Mouse (Mus musculus) midbrain, embryonic 15.5 days (tissue): ENCODE data around the gene Sgms2. TPM values are rescaled to one million over a fixed set of nuclear protein-coding genes. Genes with fewer than 3 reads are reported as not detected.
A peak's percentile ranks its signal among the peaks of the same experiment; 100 is the strongest.

Experiments
- ATAC-seq: fragments of 200-750 bp; cut with Nextera tagmentation; replicated peaks from 2 replicates; pipeline ENCODE4 v1.8.0; 2017; ENCODE audit warnings: moderate TSS enrichment
- H3K27ac ChIP-seq: fragments of 300-500 bp; sonication (generic); 2 replicates; pipeline ENCODE4 v1.5.1; 2015; ENCODE audit warnings: mild to moderate bottlenecking, inconsistent platforms
- H3K27me3 ChIP-seq: fragments of 300-500 bp; sonication (generic); replicated peaks from 2 replicates; pipeline ENCODE4 v1.6.1; 2015; ENCODE audit warnings: inconsistent platforms
- H3K36me3 ChIP-seq: fragments of 300-500 bp; sonication (generic); replicated peaks from 2 replicates; pipeline ENCODE4 v1.6.1; 2015; ENCODE audit warnings: inconsistent platforms
- H3K4me1 ChIP-seq: fragments of 300-500 bp; sonication (generic); 2 replicates; pipeline ENCODE4 v1.6.1; 2015; ENCODE audit warnings: inconsistent platforms
- H3K4me2 ChIP-seq: fragments of 300-500 bp; sonication (generic); 2 replicates; pipeline ENCODE4 v1.6.1; 2015; ENCODE audit warnings: inconsistent platforms, mild to moderate bottlenecking, moderate library complexity
- H3K4me3 ChIP-seq: fragments of 300-500 bp; sonication (generic); 2 replicates; pipeline ENCODE4 v1.5.1; 2015; ENCODE audit warnings: mild to moderate bottlenecking, inconsistent platforms
- H3K9ac ChIP-seq: fragments of 300-500 bp; sonication (generic); 2 replicates; pipeline ENCODE4 v1.6.1; 2015; ENCODE audit warnings: mild to moderate bottlenecking, inconsistent platforms
- H3K9me3 ChIP-seq: fragments of 300-500 bp; sonication (generic); 2 replicates; pipeline ENCODE4 v1.6.1; 2016; ENCODE audit warnings: inconsistent platforms
- WGBS: fragments of 180-500 bp; shearing (Covaris S2); methylation state at CpG from one replicate; pipeline ENCODE4 v1.1.7; 2015; ENCODE audit warnings: mixed read lengths; 5-methylcytosine and 5-hydroxymethylcytosine counted together
- polyA plus RNA-seq: library from polyadenylated mRNA; unstranded; fragments of >200 nt; fragmentation: Nextera tagmentation; extraction: Ambion mirVana; gene quantifications from 2 replicates; pipeline ENCODE4 v1.2.1, GENCODE M21; 2015

Gene Sgms2
- polyA plus RNA-seq, 1 experiment from 2014 or later: 1.4 TPM

DNA sequence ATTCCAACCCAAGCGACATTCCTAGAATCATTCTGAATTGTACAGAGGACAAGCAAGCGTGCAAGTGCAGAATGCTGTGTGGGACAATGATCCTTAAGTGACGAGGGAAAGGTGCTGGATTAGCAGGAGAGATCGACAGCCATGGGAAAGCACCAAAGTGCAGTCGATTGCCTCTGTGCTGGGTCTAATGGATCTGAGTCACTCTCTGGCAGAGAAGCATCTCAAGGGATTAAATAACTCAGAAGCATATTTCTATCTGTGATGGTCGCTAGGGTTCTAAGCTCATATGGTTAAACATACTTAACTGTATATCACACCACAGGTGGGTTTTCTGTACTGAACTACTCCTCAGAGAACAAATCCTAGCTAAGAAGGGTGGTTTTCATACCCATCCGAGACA is 118.2 kb downstream of the Sgms2 start:
- H3K4me2 ChIP-seq: no peak overlapping the region
- H3K27me3 ChIP-seq: no peaks in the 10 kb centered on the region
- ATAC-seq: no peak
- H3K27ac ChIP-seq: no peak overlapping the region
- no peaks in the 10 kb centered on the region for H3K36me3 ChIP-seq
- no peak overlapping the region for H3K4me3 ChIP-seq
- no peaks in the 10 kb centered on the region for H3K9me3 ChIP-seq
- 85% methylated on average over 7 of the region's 7 CpGs for WGBS
- H3K4me1 ChIP-seq: no peaks in the 10 kb centered on the region
- H3K9ac ChIP-seq: no peak overlapping the region

DNA sequence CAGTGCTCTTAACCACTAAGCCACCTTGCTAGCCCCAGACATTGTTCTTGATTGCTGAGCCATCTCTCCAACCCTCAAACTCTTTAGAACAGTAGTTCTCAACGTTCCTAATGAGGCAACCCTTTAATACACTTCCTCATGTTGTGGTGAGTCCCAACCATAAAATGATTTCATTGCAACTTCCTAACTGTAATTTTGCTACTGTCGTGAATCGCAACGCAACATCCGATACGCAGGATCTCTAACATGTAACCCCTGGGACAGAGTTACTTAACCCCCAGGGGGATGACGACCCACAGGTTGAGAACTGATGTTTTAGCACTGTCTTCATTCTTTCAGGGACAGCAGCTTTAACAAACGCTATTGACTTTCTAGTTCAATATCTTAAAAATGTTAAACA is 122.5 kb downstream of the Sgms2 start:
- Histone ChIP-seq H3K4me3 (no peak overlapping the region), H3K27me3 (no peaks in the 10 kb centered on the region), H3K4me2 (no peak overlapping the region), H3K36me3 (no peaks in the 10 kb centered on the region), H3K27ac (no peak overlapping the region), H3K4me1 (peaks cover 7% of the 10 kb centered on the region; the same call in 1 of the 2 replicates), H3K9me3 (no peaks in the 10 kb centered on the region), H3K9ac (no peak overlapping the region)
- no peak for ATAC-seq
- 91% methylated on average over 8 of the region's 8 CpGs for WGBS

DNA sequence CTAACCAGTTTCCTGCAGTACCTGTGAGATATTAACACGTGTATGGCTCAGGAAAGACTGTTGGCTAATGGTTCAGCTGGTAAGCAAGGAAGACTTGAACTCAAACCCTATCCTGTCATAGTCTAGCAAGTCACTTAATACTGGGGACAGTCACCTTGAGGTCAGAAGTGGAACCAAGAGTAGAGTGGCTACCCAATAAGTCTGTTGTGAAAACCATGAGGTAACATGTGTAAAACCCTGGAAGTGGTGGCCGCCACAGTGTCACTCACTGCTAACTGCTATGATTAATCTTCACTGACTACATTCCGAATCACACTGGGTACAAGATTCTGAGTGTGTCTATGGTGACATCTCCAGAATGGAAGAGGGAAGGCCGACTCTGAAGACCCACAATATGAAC is 123.8 kb downstream of the Sgms2 start:
- Histone ChIP-seq H3K36me3 (no peaks in the 10 kb centered on the region), H3K9me3 (no peaks in the 10 kb centered on the region), H3K4me3 (no peak overlapping the region), H3K27me3 (no peaks in the 10 kb centered on the region), H3K27ac (no peak overlapping the region), H3K4me2 (no peak overlapping the region), H3K9ac (no peak overlapping the region), H3K4me1 (peaks cover 7% of the 10 kb centered on the region; the same call in 1 of the 2 replicates)
- no peak for ATAC-seq
- 89% methylated on average over 4 of the region's 4 CpGs for WGBS

DNA sequence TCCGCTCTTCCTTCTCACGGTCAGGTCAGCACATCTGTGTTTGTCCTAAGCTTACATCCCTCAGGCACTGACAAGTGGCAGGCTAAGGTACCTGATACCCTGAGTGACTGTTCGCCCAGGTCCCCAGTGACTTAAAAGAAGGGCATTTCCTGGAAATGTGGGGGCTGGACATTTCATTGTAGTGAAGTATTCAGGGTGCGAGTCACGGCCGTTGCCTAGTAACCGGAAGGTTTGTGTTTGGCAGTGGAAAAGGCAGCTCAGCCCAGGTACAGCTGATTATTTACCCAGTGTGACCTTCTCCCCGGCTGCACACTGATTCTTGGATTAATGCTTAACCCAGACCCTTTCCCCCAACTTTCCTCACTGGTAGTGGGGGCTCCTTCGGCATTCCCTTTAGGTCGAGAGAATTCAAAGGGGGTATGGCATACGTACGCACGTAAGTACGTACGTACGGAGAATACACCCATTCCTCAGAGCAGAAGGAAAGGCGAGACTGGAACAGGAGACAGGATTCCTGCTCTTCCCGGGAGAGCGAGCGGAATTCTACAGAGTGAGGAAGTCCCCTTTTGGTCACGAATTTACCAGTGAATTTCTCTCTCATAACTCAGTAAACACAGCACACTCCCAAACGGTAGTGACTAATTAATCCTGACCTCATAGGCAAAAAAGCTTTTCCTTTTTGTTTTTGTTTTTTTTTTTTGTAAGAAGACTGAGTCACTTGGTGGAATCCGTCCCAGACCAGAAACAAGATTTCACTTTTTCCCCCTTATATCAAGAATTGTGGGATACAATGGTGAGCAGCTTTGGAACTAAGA is 126.4 kb downstream of the Sgms2 start:
- Histone ChIP-seq H3K9me3 (no peaks in the 10 kb centered on the region), H3K27me3 (no peaks in the 10 kb centered on the region), H3K36me3 (no peaks in the 10 kb centered on the region), H3K4me1 (peaks cover 7% of the 10 kb centered on the region; the same call in 1 of the 2 replicates), H3K4me2 (no peak overlapping the region), H3K9ac (no peak overlapping the region), H3K4me3 (no peak overlapping the region), H3K27ac (no peak overlapping the region)
- peak; percentile 77 for ATAC-seq
- 74% methylated on average over 23 of the region's 23 CpGs for WGBS

DNA sequence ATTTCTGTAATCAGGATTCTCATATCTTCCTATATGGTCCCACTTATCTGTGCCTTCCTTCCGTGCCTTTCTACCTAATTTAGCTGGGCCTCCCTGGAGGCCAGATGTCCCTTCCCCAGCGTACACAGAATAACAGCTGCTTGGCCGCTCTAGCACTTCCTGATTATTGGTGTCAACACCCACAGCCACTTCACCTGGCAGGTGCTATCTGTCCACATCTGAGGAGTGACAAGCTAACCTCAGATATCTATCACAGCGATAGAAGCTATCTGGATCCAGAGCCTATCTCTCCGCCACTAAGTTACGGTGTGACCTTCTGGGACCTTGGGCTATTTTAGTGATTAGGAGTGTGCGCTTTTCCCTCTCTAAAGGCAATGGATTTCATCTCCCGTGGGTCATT is 127.0 kb downstream of the Sgms2 start:
- Histone ChIP-seq H3K4me3 (no peak overlapping the region), H3K4me2 (no peak overlapping the region), H3K9ac (no peak overlapping the region), H3K4me1 (peaks cover 7% of the 10 kb centered on the region; the same call in 1 of the 2 replicates), H3K27me3 (no peaks in the 10 kb centered on the region), H3K27ac (0 out of 2 replicates have a peak overlapping the region, but pooled peaks have one; percentile 12), H3K9me3 (no peaks in the 10 kb centered on the region), H3K36me3 (no peaks in the 10 kb centered on the region)
- ATAC-seq: peak; percentile 66; the same call in 1 of the 2 replicates
- 87% methylated on average over 8 of the region's 8 CpGs for WGBS

DNA sequence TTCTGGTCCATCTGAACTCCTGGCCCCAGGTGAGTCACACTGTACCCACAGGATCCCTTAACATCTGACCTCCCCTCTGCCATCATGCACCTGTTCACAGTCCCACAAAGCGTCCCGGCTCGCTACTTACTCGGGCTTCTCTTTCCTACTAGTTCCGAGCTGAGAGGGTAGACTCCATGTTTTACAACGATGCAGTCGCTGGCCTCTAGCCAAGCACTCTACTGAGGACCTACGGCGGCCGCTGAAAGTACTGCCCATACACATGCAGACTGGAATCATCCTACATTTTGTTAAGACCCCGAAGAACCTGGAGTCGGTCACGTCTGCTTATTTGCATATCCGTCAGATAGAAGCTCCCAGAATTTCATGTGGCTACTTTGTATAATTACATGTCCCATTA is 127.6 kb downstream of the Sgms2 start:
- 92% methylated on average over 14 of the region's 14 CpGs for WGBS
- no peak overlapping the region for H3K4me3 ChIP-seq
- no peaks in the 10 kb centered on the region for H3K9me3 ChIP-seq
- no peak overlapping the region for H3K4me2 ChIP-seq
- H3K4me1 ChIP-seq: peaks cover 7% of the 10 kb centered on the region; the same call in 1 of the 2 replicates
- no peak overlapping the region for H3K27ac ChIP-seq
- H3K9ac ChIP-seq: no peak overlapping the region
- H3K36me3 ChIP-seq: no peaks in the 10 kb centered on the region
- ATAC-seq: no peak
- no peaks in the 10 kb centered on the region for H3K27me3 ChIP-seq

DNA sequence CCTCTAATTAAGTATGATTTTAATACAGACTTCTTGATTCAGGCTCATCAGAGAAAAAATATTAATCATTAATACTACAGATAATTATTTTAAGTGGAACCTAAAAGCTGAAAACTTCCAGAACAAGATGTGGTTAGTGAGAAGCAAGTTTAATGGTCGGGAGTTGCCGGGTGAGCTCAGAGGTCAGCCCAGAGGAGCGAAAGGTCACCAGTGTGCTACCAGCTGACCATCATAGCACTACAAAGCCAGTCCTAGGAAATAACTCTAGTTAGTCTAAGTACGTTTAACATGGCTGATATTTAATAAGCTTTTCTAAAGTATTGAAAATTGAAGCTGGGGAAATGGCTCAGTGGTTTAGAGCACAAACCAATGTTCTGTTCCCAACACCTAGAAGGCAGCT is 129.3 kb downstream of the Sgms2 start:
- Histone ChIP-seq H3K4me3 (no peak overlapping the region), H3K9me3 (no peaks in the 10 kb centered on the region), H3K9ac (no peak overlapping the region), H3K27ac (no peak overlapping the region), H3K4me2 (no peak overlapping the region), H3K4me1 (peaks cover 7% of the 10 kb centered on the region; the same call in 1 of the 2 replicates), H3K36me3 (no peaks in the 10 kb centered on the region), H3K27me3 (no peaks in the 10 kb centered on the region)
- ATAC-seq: no peak
- WGBS: 85% methylated on average over 4 of the region's 4 CpGs

DNA sequence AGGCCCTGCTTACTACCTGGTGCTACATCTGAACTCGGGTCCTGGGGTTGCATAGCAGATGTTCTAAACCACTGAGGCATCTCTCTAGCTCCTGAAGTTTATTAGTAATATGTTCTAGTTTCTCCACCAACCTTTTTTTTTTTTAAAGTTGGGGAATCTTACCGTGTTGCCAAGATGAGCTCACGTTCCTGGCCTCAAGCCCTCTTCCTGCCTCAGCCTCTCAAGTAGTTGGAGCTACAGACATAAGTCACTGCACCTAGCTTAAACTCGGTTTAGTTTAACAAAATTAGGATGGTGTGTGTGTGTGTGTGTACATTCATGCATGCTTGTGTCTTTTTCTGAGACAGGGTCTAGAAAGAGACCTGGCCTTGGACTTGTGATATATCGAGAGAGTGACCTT is 132.2 kb downstream of the Sgms2 start:
- H3K36me3 ChIP-seq: no peaks in the 10 kb centered on the region
- no peaks in the 10 kb centered on the region for H3K27me3 ChIP-seq
- H3K4me3 ChIP-seq: no peak overlapping the region
- no peak overlapping the region for H3K4me2 ChIP-seq
- 89% methylated on average over 5 of the region's 5 CpGs for WGBS
- no peaks in the 10 kb centered on the region for H3K4me1 ChIP-seq
- no peaks in the 10 kb centered on the region for H3K9me3 ChIP-seq
- ATAC-seq: no peak
- no peak overlapping the region for H3K9ac ChIP-seq
- H3K27ac ChIP-seq: no peak overlapping the region

DNA sequence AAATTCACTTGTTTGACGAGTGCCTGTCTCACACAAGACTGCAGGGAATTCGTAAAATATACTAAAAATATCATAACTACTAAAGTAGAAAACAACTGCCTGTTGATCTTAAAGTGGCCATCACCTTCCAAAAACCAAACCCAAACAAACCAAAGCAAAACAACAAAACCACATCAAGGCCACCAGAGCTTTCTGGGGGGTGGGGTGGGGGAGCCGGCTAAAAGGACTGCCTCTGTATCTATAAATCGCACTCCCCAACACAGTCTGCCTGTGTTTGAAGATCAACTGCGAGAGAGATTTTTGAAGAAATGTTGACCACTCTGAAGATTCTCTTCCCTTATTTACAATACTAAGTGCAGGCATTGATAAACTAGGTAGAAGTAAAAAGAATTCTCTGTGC is 133.0 kb downstream of the Sgms2 start:
- Histone ChIP-seq H3K4me3 (no peak overlapping the region), H3K27me3 (no peaks in the 10 kb centered on the region), H3K27ac (no peak overlapping the region), H3K9ac (no peak overlapping the region), H3K36me3 (no peaks in the 10 kb centered on the region), H3K4me1 (no peaks in the 10 kb centered on the region), H3K9me3 (no peaks in the 10 kb centered on the region), H3K4me2 (no peak overlapping the region)
- 90% methylated on average over 5 of the region's 5 CpGs for WGBS
- ATAC-seq: no peak

DNA sequence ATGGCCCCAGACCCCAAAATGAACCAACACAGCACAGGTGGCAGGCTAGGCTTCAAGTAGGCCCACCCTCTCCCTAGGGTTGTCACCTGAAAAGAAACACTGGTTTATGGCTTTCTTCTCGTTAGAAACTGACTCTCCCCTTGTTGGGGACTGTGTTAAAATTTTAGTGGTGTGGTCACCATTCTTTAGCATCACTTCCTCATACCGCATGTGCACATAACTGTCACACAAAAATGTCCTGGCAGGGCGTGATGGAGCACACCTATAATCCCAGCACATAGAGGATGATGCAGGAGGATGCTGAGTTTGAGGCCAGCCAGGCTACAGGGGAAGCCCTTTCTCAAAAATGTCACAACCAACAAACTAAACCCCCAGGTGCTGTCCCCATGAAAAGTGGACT is 133.6 kb downstream of the Sgms2 start:
- no peaks in the 10 kb centered on the region for H3K9me3 ChIP-seq
- no peak for ATAC-seq
- H3K27ac ChIP-seq: no peak overlapping the region
- no peak overlapping the region for H3K9ac ChIP-seq
- no peak overlapping the region for H3K4me2 ChIP-seq
- H3K4me1 ChIP-seq: no peaks in the 10 kb centered on the region
- 80% methylated on average over 3 of the region's 3 CpGs for WGBS
- no peaks in the 10 kb centered on the region for H3K27me3 ChIP-seq
- H3K36me3 ChIP-seq: no peaks in the 10 kb centered on the region
- no peak overlapping the region for H3K4me3 ChIP-seq

DNA sequence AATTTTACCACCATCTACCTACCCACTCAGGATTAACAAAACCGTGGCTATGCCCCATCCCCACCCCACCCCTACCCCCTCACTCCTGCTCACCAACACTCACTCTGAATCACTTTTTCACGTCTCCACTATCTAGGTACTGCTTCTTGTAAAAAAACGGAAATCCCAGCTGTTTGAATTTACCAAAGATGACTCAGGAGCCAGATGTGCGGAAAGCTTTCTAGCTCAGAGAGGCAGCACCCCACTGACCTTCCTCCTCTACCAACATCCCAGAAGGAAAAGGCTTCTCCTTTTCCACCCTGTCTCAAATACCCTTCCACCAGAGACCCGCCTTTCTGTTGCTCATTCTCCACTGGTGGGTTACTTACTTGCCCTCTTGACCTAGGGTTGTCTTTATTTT is 135.2 kb downstream of the Sgms2 start:
- Histone ChIP-seq H3K4me3 (no peak overlapping the region), H3K36me3 (no peaks in the 10 kb centered on the region), H3K27ac (no peak overlapping the region), H3K27me3 (no peaks in the 10 kb centered on the region), H3K9me3 (no peaks in the 10 kb centered on the region), H3K9ac (no peak overlapping the region), H3K4me2 (no peak overlapping the region), H3K4me1 (no peaks in the 10 kb centered on the region)
- WGBS: 79% methylated on average over 5 of the region's 5 CpGs
- no peak for ATAC-seq

DNA sequence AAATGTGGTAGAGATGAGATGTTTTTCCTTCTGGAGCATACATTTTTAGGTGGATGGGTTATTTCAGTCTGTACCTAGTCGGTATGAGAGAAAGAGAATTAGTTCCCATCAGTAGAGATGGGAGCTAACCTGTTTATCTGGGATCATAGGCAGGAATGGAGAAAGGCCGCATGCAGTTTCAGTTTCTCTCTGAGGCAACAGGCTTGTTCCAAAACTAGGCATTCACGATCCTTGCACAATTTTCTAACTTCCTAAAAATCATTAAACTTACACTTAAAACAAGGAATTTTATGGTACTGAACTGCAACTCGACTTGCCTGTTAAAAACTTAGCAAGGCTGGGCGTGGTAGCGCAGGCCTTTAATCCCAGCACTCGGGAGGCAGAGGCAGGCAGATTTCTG is 140.7 kb downstream of the Sgms2 start:
- Histone ChIP-seq H3K27ac (no peak overlapping the region), H3K9ac (no peak overlapping the region), H3K4me2 (no peak overlapping the region), H3K4me3 (no peak overlapping the region), H3K4me1 (no peaks in the 10 kb centered on the region), H3K27me3 (no peaks in the 10 kb centered on the region), H3K9me3 (no peaks in the 10 kb centered on the region), H3K36me3 (no peaks in the 10 kb centered on the region)
- no peak for ATAC-seq
- 95% methylated on average over 7 of the region's 7 CpGs for WGBS

DNA sequence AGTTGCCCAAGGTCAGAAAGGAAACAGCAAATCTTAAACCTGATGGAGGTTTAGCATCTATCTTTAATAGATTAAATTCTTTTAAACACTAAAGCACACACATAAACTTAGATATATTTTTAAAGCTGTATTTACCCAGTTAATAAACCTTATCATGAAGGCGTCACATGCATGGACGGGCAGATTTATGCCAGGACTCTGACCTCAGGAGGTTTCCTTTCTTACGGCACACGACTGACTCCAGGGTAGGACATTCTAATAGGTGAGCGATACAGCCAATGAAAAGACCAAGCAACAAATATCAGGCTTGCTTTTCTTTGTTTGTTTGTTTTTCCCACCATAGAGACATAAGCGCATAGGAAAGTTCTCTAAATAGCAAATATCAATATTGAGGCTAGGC is 142.2 kb downstream of the Sgms2 start:
- H3K27me3 ChIP-seq: no peaks in the 10 kb centered on the region
- H3K4me1 ChIP-seq: no peaks in the 10 kb centered on the region
- no peak overlapping the region for H3K4me3 ChIP-seq
- no peak overlapping the region for H3K4me2 ChIP-seq
- H3K9me3 ChIP-seq: no peaks in the 10 kb centered on the region
- no peak overlapping the region for H3K27ac ChIP-seq
- no peak overlapping the region for H3K9ac ChIP-seq
- no peak for ATAC-seq
- WGBS: 89% methylated on average over 6 of the region's 6 CpGs
- no peaks in the 10 kb centered on the region for H3K36me3 ChIP-seq
